Comparison of ENCODE assay signal across 27 mouse cellular contexts in genomic region chr5:144452776-144453455, GRCm38 (mm10).
DNase-seq lines count a peak whose midpoint lies in the region; ATAC-seq lines count a peak whose summit lies in the region.
"Had no signal": no experiment of that assay in that cellular context is flagged by ENCODE, and none has a peak within 500 bp of the region (broad histone marks: within the 10 kb centered on the region; RNA-seq: fewer than 3 reads in every experiment).

No protein-coding gene starts in this region.

- H3K4me1 ChIP-seq in embryonic facial prominence, embryonic 14.5 days (ENCODE audit: control insufficient read depth, insufficient read depth, low read length) = peaks cover 5% of the 10 kb centered on the region; the same call in 1 of the 2 replicates
- H3K4me1 ChIP-seq in embryonic facial prominence, embryonic 10.5 days = peaks cover 9% of the 10 kb centered on the region
- H3K4me1 ChIP-seq in kidney, embryonic 14.5 days (ENCODE audit: control insufficient read depth, insufficient read depth, low read length) = no peaks in the 10 kb centered on the region
- H3K4me1 ChIP-seq in heart, embryonic 10.5 days = peaks cover 5% of the 10 kb centered on the region

- no peaks in the 10 kb centered on the region for H3K9me3 ChIP-seq in embryonic facial prominence, embryonic 14.5 days (ENCODE audit: control insufficient read depth, low read length)
- no peaks in the 10 kb centered on the region for H3K9me3 ChIP-seq in embryonic facial prominence, embryonic 10.5 days
- no peaks in the 10 kb centered on the region for H3K9me3 ChIP-seq in kidney, embryonic 14.5 days (ENCODE audit: control insufficient read depth, low read length)
- H3K9me3 ChIP-seq in heart, embryonic 10.5 days = no peaks in the 10 kb centered on the region
- H3K9me3 ChIP-seq: embryonic facial prominence, embryonic 15.5 days; hindbrain, embryonic 12.5 days; hindbrain, embryonic 15.5 days had no signal

- no peak for ATAC-seq in embryonic facial prominence, embryonic 14.5 days (ENCODE audit: low read depth)
- ATAC-seq in kidney, embryonic 14.5 days (ENCODE audit: low FRiP score, low TSS enrichment) = no peak
- ATAC-seq: activated CD4-positive, CD25-positive, alpha-beta regulatory T cell, adult 4 months; forebrain, embryonic 14.5 days; forebrain, postnatal 0 days; intestine, postnatal 0 days; Patski had no signal

- no peak overlapping the region for H3K4me3 ChIP-seq in embryonic facial prominence, embryonic 14.5 days (ENCODE audit: low read depth, low read length)
- H3K4me3 ChIP-seq in embryonic facial prominence, embryonic 10.5 days = no peak overlapping the region
- no peak overlapping the region for H3K4me3 ChIP-seq in kidney, embryonic 14.5 days (ENCODE audit: low read length)
- no peak overlapping the region for H3K4me3 ChIP-seq in heart, embryonic 10.5 days
- H3K4me3 ChIP-seq: embryonic facial prominence, embryonic 15.5 days; heart, adult 2 months; hindbrain, embryonic 12.5 days; hindbrain, embryonic 15.5 days had no signal

- no peaks in the 10 kb centered on the region for H3K36me3 ChIP-seq in embryonic facial prominence, embryonic 14.5 days (ENCODE audit: control insufficient read depth, insufficient read depth, low read length)
- no peaks in the 10 kb centered on the region for H3K36me3 ChIP-seq in embryonic facial prominence, embryonic 10.5 days (replicated peaks)
- H3K36me3 ChIP-seq in kidney, embryonic 14.5 days (ENCODE audit: control insufficient read depth, insufficient read depth, low read length) = no peaks in the 10 kb centered on the region
- H3K36me3 ChIP-seq in heart, embryonic 10.5 days = no peaks in the 10 kb centered on the region
- H3K36me3 ChIP-seq: embryonic facial prominence, embryonic 15.5 days; G1E; hindbrain, embryonic 12.5 days; hindbrain, embryonic 15.5 days had no signal

- WGBS in embryonic facial prominence, embryonic 14.5 days = 62% methylated on average over 7 of the region's 7 CpGs
- 71% methylated on average over 7 of the region's 7 CpGs for WGBS in embryonic facial prominence, embryonic 10.5 days
- WGBS in kidney, embryonic 14.5 days = 75% methylated on average over 7 of the region's 7 CpGs
- 49% methylated on average over 7 of the region's 7 CpGs for WGBS in heart, embryonic 10.5 days

- H3K9ac ChIP-seq in embryonic facial prominence, embryonic 14.5 days (ENCODE audit: low read depth, low read length) = no peak overlapping the region
- no peak overlapping the region for H3K9ac ChIP-seq in kidney, embryonic 14.5 days (ENCODE audit: low read depth, low read length)
- H3K9ac ChIP-seq: embryonic facial prominence, embryonic 15.5 days; forebrain, postnatal 0 days; hindbrain, embryonic 12.5 days; hindbrain, embryonic 15.5 days had no signal

- no peak overlapping the region for H3K27ac ChIP-seq in embryonic facial prominence, embryonic 14.5 days (replicated peaks; ENCODE audit: low read depth, low read length)
- no peak overlapping the region for H3K27ac ChIP-seq in embryonic facial prominence, embryonic 10.5 days (replicated peaks)
- H3K27ac ChIP-seq in kidney, embryonic 14.5 days (ENCODE audit: low read depth, low read length) = no peak overlapping the region
- no peak overlapping the region for H3K27ac ChIP-seq in heart, embryonic 10.5 days
- H3K27ac ChIP-seq: embryonic facial prominence, embryonic 15.5 days; heart, adult 2 months; hindbrain, embryonic 12.5 days; hindbrain, embryonic 15.5 days had no signal

- DNase-seq in embryonic facial prominence, embryonic 14.5 days (ENCODE audit: low spot score) = peak; percentile 27
- DNase-seq in embryonic facial prominence, embryonic 10.5 days (ENCODE audit: low spot score) = no peak
- DNase-seq in ES-CJ7 (ENCODE audit: low read depth, low spot score) (peak; percentile 89), ZHBTc4 (ENCODE audit: low read depth, low spot score) (peak; percentile 91)
- no peak for DNase-seq in heart, embryonic 10.5 days (ENCODE audit: low spot score)
- no peak for DNase-seq in right cerebral cortex, postnatal 25 days
- DNase-seq: adrenal gland, adult 8-10 months; adrenal gland, postnatal 36 days; cerebellum, adult 11-12 months; cerebellum, adult 8-10 months; cerebellum, postnatal 10 days; cerebellum, postnatal 36 days; embryo, embryonic 11 days; forebrain, postnatal 0 days; gastrocnemius, postnatal 10 days; gastrocnemius, postnatal 36 days; heart, adult 2 months had no signal

- no peaks in the 10 kb centered on the region for H3K27me3 ChIP-seq in embryonic facial prominence, embryonic 14.5 days (replicated peaks; ENCODE audit: control insufficient read depth, insufficient read depth, low read length)
- H3K27me3 ChIP-seq in embryonic facial prominence, embryonic 10.5 days (replicated peaks; ENCODE audit: low read depth, poor library complexity, severe bottlenecking) = no peaks in the 10 kb centered on the region
- no peaks in the 10 kb centered on the region for H3K27me3 ChIP-seq in kidney, embryonic 14.5 days (ENCODE audit: control insufficient read depth, insufficient read depth, low read length)
- no peaks in the 10 kb centered on the region for H3K27me3 ChIP-seq in heart, embryonic 10.5 days (ENCODE audit: insufficient read depth, poor library complexity, severe bottlenecking)
- H3K27me3 ChIP-seq: embryonic facial prominence, embryonic 15.5 days; hindbrain, embryonic 12.5 days; hindbrain, embryonic 15.5 days; Patski had no signal

- no peak overlapping the region for H3K4me2 ChIP-seq in embryonic facial prominence, embryonic 14.5 days (ENCODE audit: low read depth, low read length)
- no peak overlapping the region for H3K4me2 ChIP-seq in kidney, embryonic 14.5 days (replicated peaks; ENCODE audit: low read depth, low read length)
- H3K4me2 ChIP-seq: embryonic facial prominence, embryonic 15.5 days; heart, embryonic 11.5 days; hindbrain, embryonic 12.5 days; hindbrain, embryonic 15.5 days had no signal

Comparison
In these comparisons a context has a peak if more than half of its experiments do, and no peak if none do; other contexts are left out.
1. DNase-seq: peak in embryonic facial prominence, embryonic 14.5 days (single experiment), ES-CJ7 (single experiment) and ZHBTc4 (single experiment); none in embryonic facial prominence, embryonic 10.5 days (single experiment), heart, embryonic 10.5 days (single experiment) and right cerebral cortex, postnatal 25 days (single experiment).